Mouse (Mus musculus) layer of hippocampus, adult 8-10 months (tissue): ENCODE measurements around the gene Ndfip2. TPM values are rescaled to one million over a fixed set of nuclear protein-coding genes. Genes with fewer than 3 reads are reported as not detected.

Experiments
- total RNA-seq, 4 experiments: library from RNA; stranded (reverse); gene quantifications; 2 replicates each; pipeline ENCODE4 v1.2.4; 2022

Ndfip2 gene
- total RNA-seq, 4 experiments from 2014 or later = 76.9 to 89.4 (median 79.0) TPM

Other genes starting within 250 kb of the Ndfip2 start
- gene Rbm26, start 81.2 kb upstream of the Ndfip2 start, total RNA-seq = 10 to 100 TPM; 58.7 to 66.5 (median 63.0) TPM